Mouse (Mus musculus) large intestine, adult 2 months (tissue): ENCODE data around the gene St3gal3. TPM values are rescaled to one million over a fixed set of nuclear protein-coding genes. Genes with fewer than 3 reads are reported as not detected.

Experiments used
- DNase-seq: peaks from one replicate; pipeline ENCODE4 v3.0.0-alpha.2; 2012; ENCODE audit warnings: low read depth, low spot score
- WGBS: fragments of 180-500 bp; shearing (Covaris S2); methylation state at CpG from one replicate; pipeline ENCODE4 v1.1.7; 2018; 5-methylcytosine and 5-hydroxymethylcytosine counted together
- polyA plus RNA-seq: library from polyadenylated mRNA; depleted of rRNA; stranded (reverse); fragments of >200 nt; gene quantifications from 2 replicates; pipeline ENCODE4 v1.2.3, GENCODE M21; 2012; rRNA removed

St3gal3 gene
- polyA plus RNA-seq, 1 experiment = 12.2 TPM

DNA sequence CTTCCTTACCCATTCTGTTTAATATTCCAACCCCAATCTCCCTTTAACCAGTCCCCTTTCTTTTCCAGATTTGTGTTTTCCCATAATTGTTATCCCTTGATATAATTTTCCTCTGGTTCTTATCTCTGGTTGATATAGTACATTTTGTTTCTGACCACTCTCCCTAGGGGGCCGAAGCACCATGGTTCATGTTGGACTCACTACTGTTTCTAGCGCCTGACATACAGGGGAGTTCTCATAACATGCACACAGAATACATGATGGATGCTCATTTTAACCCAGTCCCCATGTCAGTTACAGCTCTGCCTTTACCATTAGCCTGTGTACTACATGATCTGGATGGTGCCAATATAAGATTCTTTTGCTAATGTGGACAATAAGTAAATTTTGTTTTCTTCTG, 246.8 kb downstream of the St3gal3 start:
- WGBS = 84% methylated on average over 2 of the region's 2 CpGs
- no peak for DNase-seq

DNA sequence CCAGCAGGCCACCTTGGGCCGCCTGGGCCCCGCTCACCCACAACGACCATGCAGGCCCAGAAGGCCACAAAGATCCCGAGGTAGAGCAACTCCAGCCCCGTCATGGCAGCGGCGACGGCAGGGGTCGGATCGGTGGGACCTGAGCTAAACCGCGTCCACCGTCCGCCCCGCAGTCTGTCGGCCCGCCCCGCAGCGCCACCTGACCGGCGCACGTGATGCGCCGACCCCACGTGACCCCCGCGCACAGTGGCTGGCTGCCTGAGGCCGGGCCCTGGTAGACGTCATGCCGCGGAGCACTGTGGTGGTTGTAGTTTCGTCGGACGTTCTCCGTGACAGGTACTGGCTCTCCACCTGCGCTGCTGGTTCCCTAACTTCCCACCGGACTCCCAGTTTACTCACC, 247.6 kb downstream of the St3gal3 start, which contains the start of gene Atp6v0b:
Gene Atp6v0b, minus strand, starts transcription at position 201 of the 400 bp plus-strand sequence.
- peak; percentile 83 for DNase-seq
- WGBS = under 1% methylated on average over 37 of the region's 37 CpGs

DNA sequence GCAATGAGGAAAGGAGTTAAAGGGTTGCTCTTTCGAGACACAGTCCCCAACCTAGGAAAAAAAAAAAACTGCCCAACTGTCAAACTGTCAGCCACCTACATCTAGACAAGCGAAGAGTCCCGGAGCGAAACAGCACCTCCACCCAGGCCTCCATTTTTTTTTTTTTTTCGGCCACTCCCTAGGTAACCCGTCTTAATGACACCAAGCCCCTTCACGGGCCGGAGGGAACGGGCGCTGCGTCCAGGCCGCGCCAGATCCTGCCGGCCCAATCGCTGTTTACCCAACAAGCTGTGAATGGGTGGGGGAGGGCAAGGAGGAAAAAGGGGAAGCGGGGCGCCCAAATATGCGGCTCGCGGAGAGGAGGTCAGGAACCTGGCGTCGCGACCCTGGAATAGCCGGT, 248.1 kb downstream of the St3gal3 start:
- no peak for DNase-seq
- 1% methylated on average over 24 of the region's 24 CpGs for WGBS

GRCm38 (mm10) chr4:117885994-117886393, 248.7 kb downstream of the St3gal3 start:
- WGBS = 83% methylated on average over 9 of the region's 9 CpGs
- DNase-seq = no peak

- 95% methylated on average over 10 of the region's 10 CpGs for WGBS
- no peak for DNase-seq
Measured at GRCm38 (mm10) chr4:117885093-117885492, 249.6 kb downstream of the St3gal3 start.

GRCm38 (mm10) chr4:117884146-117884545, 250.6 kb downstream of the St3gal3 start:
- no peak for DNase-seq
- 100% methylated on average over 1 of the region's 1 CpGs for WGBS

GRCm38 (mm10) chr4:117882701-117883691, 251.7 kb downstream of the St3gal3 start, which contains the start of gene B4galt2:
TSS of gene B4galt2 (minus strand) at chr4:117883487.
- 3% methylated on average over 95 of the region's 103 CpGs for WGBS
- no peak for DNase-seq

Other genes with a start within 250 kb of the St3gal3 start
- gene Atp6v0b, start 247.6 kb downstream of the St3gal3 start, polyA plus RNA-seq = 364 and 392 TPM in 2 replicates
- gene Dph2, start 242.9 kb downstream of the St3gal3 start, polyA plus RNA-seq = 13.4 and 15.2 TPM in 2 replicates
- gene Ipo13, start 219.9 kb downstream of the St3gal3 start, polyA plus RNA-seq = 41.0 and 42.9 TPM in 2 replicates
- gene Artn, start 205.2 kb downstream of the St3gal3 start, polyA plus RNA-seq = 1.2 and 1.3 TPM in 2 replicates
- 18.5 and 27.8 TPM in 2 replicates for gene Kdm4a, start 45.1 kb upstream of the St3gal3 start, polyA plus RNA-seq
- gene Ptprf, start 156.5 kb upstream of the St3gal3 start, polyA plus RNA-seq = 86.5 and 143 TPM in 2 replicates